Mouse (Mus musculus) lung, embryonic 15.5 days (tissue): ENCODE results near the gene Emg1. TPM values are rescaled to one million over a fixed set of nuclear protein-coding genes. Genes with fewer than 3 reads are reported as not detected.
A peak's percentile ranks its signal among the peaks of the same experiment; 100 is the strongest.

Experiments
- ATAC-seq: fragments of 200-750 bp; cut with Nextera tagmentation; 2 replicates; pipeline ENCODE4 v1.8.0; 2017; ENCODE audit warnings: moderate number of reproducible peaks, borderline replicate concordance; ENCODE audit not compliant: low FRiP score, low TSS enrichment; ENCODE audit errors: extremely low read depth
- H3K27ac ChIP-seq: fragments of 300-500 bp; sonication (generic); 2 replicates; pipeline ENCODE4 v1.5.1; 2015; ENCODE audit warnings: moderate library complexity, mild to moderate bottlenecking, inconsistent platforms
- H3K27me3 ChIP-seq: fragments of 300-500 bp; sonication (generic); 2 replicates; pipeline ENCODE4 v1.6.1; 2015; ENCODE audit warnings: inconsistent platforms
- H3K36me3 ChIP-seq: fragments of 300-500 bp; sonication (generic); 2 replicates; pipeline ENCODE4 v1.6.1; 2015; ENCODE audit warnings: inconsistent platforms
- H3K4me1 ChIP-seq: fragments of 300-500 bp; sonication (generic); 2 replicates; pipeline ENCODE4 v1.6.1; 2015; ENCODE audit warnings: inconsistent platforms
- H3K4me2 ChIP-seq: fragments of 300-500 bp; sonication (generic); 2 replicates; pipeline ENCODE4 v1.6.1; 2015; ENCODE audit warnings: inconsistent platforms, mild to moderate bottlenecking, moderate library complexity
- H3K4me3 ChIP-seq: fragments of 300-500 bp; sonication (generic); 2 replicates; pipeline ENCODE4 v1.5.1; 2015; ENCODE audit warnings: mild to moderate bottlenecking, inconsistent platforms
- H3K9ac ChIP-seq: fragments of 300-500 bp; sonication (generic); 2 replicates; pipeline ENCODE4 v1.6.1; 2015; ENCODE audit warnings: inconsistent platforms
- H3K9me3 ChIP-seq: fragments of 300-500 bp; sonication (generic); 2 replicates; pipeline ENCODE4 v1.6.1; 2016; ENCODE audit warnings: inconsistent platforms
- WGBS: fragments of 180-500 bp; shearing (Covaris S2); methylation state at CpG from one replicate; pipeline ENCODE4 v1.1.7; 2015; 5-methylcytosine and 5-hydroxymethylcytosine counted together
- microRNA counts: library from miRNA; unstranded; fragments of <30 nt; microRNA quantifications from one replicate; lab custom pipeline; 2016
- microRNA-seq: library from miRNA; unstranded; fragments of <30 nt; microRNA quantifications from one replicate; pipeline ENCODE4, GENCODE M21; 2016
- polyA plus RNA-seq: library from polyadenylated mRNA; unstranded; fragments of >200 nt; fragmentation: Nextera tagmentation; extraction: Ambion mirVana; gene quantifications from 2 replicates; pipeline ENCODE4 v1.2.1, GENCODE M21; 2015

The Emg1 gene
- polyA plus RNA-seq, 1 experiment from 2014 or later: 199 TPM

GRCm38 (mm10) chr6:124665011-124665410 is 47.0 kb downstream of the Emg1 start:
- Histone ChIP-seq H3K4me3 (no peak overlapping the region), H3K9ac (no peak overlapping the region), H3K36me3 (no peaks in the 10 kb centered on the region), H3K4me1 (peaks cover 16% of the 10 kb centered on the region), H3K4me2 (no peak overlapping the region), H3K9me3 (no peaks in the 10 kb centered on the region), H3K27me3 (no peaks in the 10 kb centered on the region), H3K27ac (no peak overlapping the region)
- 91% methylated on average over 10 of the region's 10 CpGs for WGBS
- ATAC-seq: no peak

- no peaks in the 10 kb centered on the region for H3K36me3 ChIP-seq
- no peak for ATAC-seq
- H3K9ac ChIP-seq: no peak overlapping the region
- peak overlapping the region; percentile 69 for H3K4me2 ChIP-seq
- WGBS: 74% methylated on average over 7 of the region's 7 CpGs
- H3K27ac ChIP-seq: no peak overlapping the region
- H3K4me1 ChIP-seq: peaks cover 16% of the 10 kb centered on the region
- peak overlapping the region; percentile 74 for H3K4me3 ChIP-seq
- no peaks in the 10 kb centered on the region for H3K27me3 ChIP-seq
- H3K9me3 ChIP-seq: no peaks in the 10 kb centered on the region
These were observed 47.7 kb downstream of the Emg1 start for GRCm38 (mm10) chr6:124664256-124664655.

GRCm38 (mm10) chr6:124663424-124663795 is 48.6 kb downstream of the Emg1 start:
- H3K4me2 ChIP-seq: peak overlapping the region; percentile 69
- H3K4me3 ChIP-seq: peak overlapping the region; percentile 74
- H3K9me3 ChIP-seq: no peaks in the 10 kb centered on the region
- peak overlapping the region; percentile 52 for H3K9ac ChIP-seq
- peaks cover 16% of the 10 kb centered on the region for H3K4me1 ChIP-seq
- no peaks in the 10 kb centered on the region for H3K36me3 ChIP-seq
- H3K27ac ChIP-seq: peak overlapping the region; percentile 78
- no peak for ATAC-seq
- no peaks in the 10 kb centered on the region for H3K27me3 ChIP-seq
- 9% methylated on average over 13 of the region's 13 CpGs for WGBS

- Histone ChIP-seq H3K36me3 (no peaks in the 10 kb centered on the region), H3K27me3 (no peaks in the 10 kb centered on the region), H3K27ac (peak within 1 kb of the TSS; percentile 78), H3K4me3 (peak within 1 kb of the TSS; percentile 74), H3K9me3 (no peaks in the 10 kb centered on the region), H3K9ac (peak within 1 kb of the TSS; percentile 52), H3K4me2 (peak within 1 kb of the TSS; percentile 69), H3K4me1 (peaks cover 16% of the 10 kb centered on the region)
- ATAC-seq: peak; percentile 97
- WGBS: under 1% methylated on average over 55 of the region's 87 CpGs
These were observed 49.2 kb downstream of the Emg1 start, which contains the start of gene Lpcat3 for GRCm38 (mm10) chr6:124662477-124663423. TSS of gene Lpcat3 (plus strand) at chr6:124663027.

GRCm38 (mm10) chr6:124661995-124662394 is 50.0 kb downstream of the Emg1 start:
- H3K4me3 ChIP-seq: peak overlapping the region; percentile 74
- no peaks in the 10 kb centered on the region for H3K27me3 ChIP-seq
- H3K36me3 ChIP-seq: no peaks in the 10 kb centered on the region
- WGBS: 28% methylated on average over 6 of the region's 6 CpGs
- ATAC-seq: no peak
- H3K4me2 ChIP-seq: peak overlapping the region; percentile 69
- peak overlapping the region; percentile 78 for H3K27ac ChIP-seq
- H3K9me3 ChIP-seq: no peaks in the 10 kb centered on the region
- H3K4me1 ChIP-seq: peaks cover 16% of the 10 kb centered on the region
- H3K9ac ChIP-seq: peak overlapping the region; percentile 47; the same call in 1 of the 2 replicates

- Histone ChIP-seq H3K9me3 (no peaks in the 10 kb centered on the region), H3K4me2 (no peak overlapping the region), H3K36me3 (no peaks in the 10 kb centered on the region), H3K27me3 (no peaks in the 10 kb centered on the region), H3K4me3 (no peak overlapping the region), H3K4me1 (peaks cover 16% of the 10 kb centered on the region), H3K27ac (no peak overlapping the region), H3K9ac (no peak overlapping the region)
- ATAC-seq: no peak
- 91% methylated on average over 4 of the region's 4 CpGs for WGBS
These were observed 50.7 kb downstream of the Emg1 start for GRCm38 (mm10) chr6:124661156-124661806.

- no peak overlapping the region for H3K27ac ChIP-seq
- H3K9me3 ChIP-seq: peaks cover 3% of the 10 kb centered on the region; the same call in 1 of the 2 replicates
- no peaks in the 10 kb centered on the region for H3K36me3 ChIP-seq
- no peak overlapping the region for H3K9ac ChIP-seq
- H3K27me3 ChIP-seq: no peaks in the 10 kb centered on the region
- no peak for ATAC-seq
- no CpG with 5 or more reads among the region's 2 CpGs for WGBS
- no peak overlapping the region for H3K4me3 ChIP-seq
- peaks cover 5% of the 10 kb centered on the region; the same call in 1 of the 2 replicates for H3K4me1 ChIP-seq
- H3K4me2 ChIP-seq: no peak overlapping the region
These were observed 53.9 kb downstream of the Emg1 start for GRCm38 (mm10) chr6:124658067-124658466.

- Histone ChIP-seq H3K4me1 (no peaks in the 10 kb centered on the region), H3K4me3 (no peak overlapping the region), H3K9me3 (peaks cover 3% of the 10 kb centered on the region; the same call in 1 of the 2 replicates), H3K36me3 (no peaks in the 10 kb centered on the region), H3K9ac (no peak overlapping the region), H3K4me2 (no peak overlapping the region), H3K27me3 (no peaks in the 10 kb centered on the region), H3K27ac (no peak overlapping the region)
- ATAC-seq: no peak
- WGBS: 31% methylated on average over 6 of the region's 6 CpGs
These were observed 56.1 kb downstream of the Emg1 start for GRCm38 (mm10) chr6:124655893-124656292.

MicroRNA genes within 50 kb of the gene (microRNA counts, 519-probe panel; counts per million panel counts)
- 2,674 counts per million, percentile 66 among the panel's probes with 10 or more counts for microRNA mmu-miR-141 (lab: Ali Mortazavi, UCI)
- 3,494 counts per million, percentile 92 among the panel's probes with 10 or more counts for microRNA mmu-miR-200c (lab: Ali Mortazavi, UCI)

Small RNA genes within 50 kb of the gene (microRNA-seq; reads per million reads assigned to microRNA genes)
- 1,755 reads per million, percentile 81 among the genes with 10 or more reads in this experiment for gene Mir141
- gene Mir200c: 12,999 reads per million, percentile 96 among the genes with 10 or more reads in this experiment

Other genes starting within 250 kb of the Emg1 start
- gene Clstn3, start 247.4 kb downstream of the Emg1 start, polyA plus RNA-seq: 2.7 and 2.8 TPM in 2 replicates
- gene C1rl, start 219.1 kb downstream of the Emg1 start, polyA plus RNA-seq: 0.49 and 0.52 TPM in 2 replicates
- 3.1 and 4.6 TPM in 2 replicates for gene C1ra, start 199.8 kb downstream of the Emg1 start, polyA plus RNA-seq
- gene C1s1, start 169.8 kb downstream of the Emg1 start, polyA plus RNA-seq: 2.6 and 3.6 TPM in 2 replicates
- not detected in 2 replicates for gene C1rb, start 141.9 kb downstream of the Emg1 start, polyA plus RNA-seq
- gene C1s2, start 76.1 kb downstream of the Emg1 start, polyA plus RNA-seq: 0.07 TPM in 1 of 2 replicates, not detected in the other
- 56.8 and 61.9 TPM in 2 replicates for gene Lpcat3, start 49.2 kb downstream of the Emg1 start, polyA plus RNA-seq
- gene Phb2, start 158 bp upstream of the Emg1 start, polyA plus RNA-seq: 327 and 340 TPM in 2 replicates
- gene Ptpn6, start 26.5 kb upstream of the Emg1 start, polyA plus RNA-seq: 17.3 and 24.3 TPM in 2 replicates
- gene Grcc10, start 29.2 kb upstream of the Emg1 start, polyA plus RNA-seq: 406 and 416 TPM in 2 replicates
- not detected in 2 replicates for gene Gm45234, start 43.8 kb upstream of the Emg1 start, polyA plus RNA-seq
- gene Atn1, start 44.3 kb upstream of the Emg1 start, polyA plus RNA-seq: 15.6 and 16.1 TPM in 2 replicates
- gene Eno2, start 57.5 kb upstream of the Emg1 start, polyA plus RNA-seq: 2.1 and 3.4 TPM in 2 replicates
- gene Lrrc23, start 67.5 kb upstream of the Emg1 start, polyA plus RNA-seq: 11.7 and 13.7 TPM in 2 replicates
- gene Spsb2, start 96.5 kb upstream of the Emg1 start, polyA plus RNA-seq: 11.6 and 12.7 TPM in 2 replicates
- 712 and 746 TPM in 2 replicates for gene Tpi1, start 102.1 kb upstream of the Emg1 start, polyA plus RNA-seq
- 149 and 152 TPM in 2 replicates for gene Usp5, start 117.3 kb upstream of the Emg1 start, polyA plus RNA-seq
- 188 and 197 TPM in 2 replicates for gene Cdca3, start 117.4 kb upstream of the Emg1 start, polyA plus RNA-seq
- gene Gnb3, start 128.1 kb upstream of the Emg1 start, polyA plus RNA-seq: 0.38 and 1.1 TPM in 2 replicates
- 23.9 and 26.9 TPM in 2 replicates for gene P3h3, start 145.6 kb upstream of the Emg1 start, polyA plus RNA-seq
- gene Gpr162, start 151.8 kb upstream of the Emg1 start, polyA plus RNA-seq: 0.54 and 0.59 TPM in 2 replicates
- 0.08 and 0.26 TPM in 2 replicates for gene Cd4, start 176.0 kb upstream of the Emg1 start, polyA plus RNA-seq
- 2.3 TPM in 2 replicates for gene Lag3, start 199.5 kb upstream of the Emg1 start, polyA plus RNA-seq
- gene Ptms, start 207.9 kb upstream of the Emg1 start, polyA plus RNA-seq: 454 and 458 TPM in 2 replicates
- 378 and 389 TPM in 2 replicates for gene Mlf2, start 219.2 kb upstream of the Emg1 start, polyA plus RNA-seq